Mouse (Mus musculus) forebrain, postnatal 0 days (tissue): ENCODE data around the gene Iqsec3. TPM values are rescaled to one million over a fixed set of nuclear protein-coding genes. Genes with fewer than 3 reads are reported as not detected.
A peak's percentile ranks its signal among the peaks of the same experiment; 100 is the strongest.

ENCODE experiments used
- ATAC-seq: fragments of 200-750 bp; cut with Nextera tagmentation; 2 replicates; pipeline ENCODE4 v1.8.0; 2017; ENCODE audit warnings: mild to moderate bottlenecking, moderate library complexity
- DNase-seq: peaks from one replicate; pipeline ENCODE4 v3.0.0-alpha.2; 2015
- H3K27ac ChIP-seq: fragments of 300-500 bp; sonication (generic); 2 replicates; pipeline ENCODE4 v1.5.1; 2014; ENCODE audit warnings: low read depth, mild to moderate bottlenecking, antibody characterized with exemption, low read length, moderate library complexity, mixed read lengths
- H3K27me3 ChIP-seq: fragments of 300-500 bp; sonication (generic); 2 replicates; pipeline ENCODE4 v1.6.1; 2014; ENCODE audit warnings: mild to moderate bottlenecking, low read length, mixed read lengths; ENCODE audit not compliant: insufficient read depth
- H3K36me3 ChIP-seq: fragments of 300-500 bp; sonication (generic); 2 replicates; pipeline ENCODE4 v1.6.1; 2014; ENCODE audit warnings: mild to moderate bottlenecking, moderate library complexity; ENCODE audit not compliant: insufficient read depth
- H3K4me1 ChIP-seq: fragments of 300-500 bp; sonication (generic); 2 replicates; pipeline ENCODE4 v1.6.1; 2014; ENCODE audit warnings: antibody characterized with exemption; ENCODE audit not compliant: insufficient read depth
- H3K4me2 ChIP-seq: fragments of 300-500 bp; sonication (generic); 2 replicates; pipeline ENCODE4 v1.6.1; 2014; ENCODE audit warnings: low read depth, mild to moderate bottlenecking, moderate library complexity
- H3K4me3 ChIP-seq: fragments of 300-500 bp; sonication (generic); 2 replicates; pipeline ENCODE4 v1.5.1; 2014; ENCODE audit warnings: low read depth, low read length, mixed read lengths
- H3K9ac ChIP-seq: fragments of 300-500 bp; sonication (generic); 2 replicates; pipeline ENCODE4 v1.6.1; 2014; ENCODE audit warnings: mild to moderate bottlenecking
- H3K9me3 ChIP-seq: fragments of 300-500 bp; sonication (generic); 2 replicates; pipeline ENCODE4 v1.6.1; 2016; ENCODE audit warnings: low read length
- CTCF ChIP-seq: sonication (generic); IDR thresholded peaks from 2 replicates; pipeline ENCODE4 v1.5.1; 2016; ENCODE audit warnings: antibody characterized with exemption, control low read depth, low read depth
- WGBS: fragments of 180-500 bp; shearing (Covaris S2); extraction: QIAGEN DNeasy Blood & Tissue Kit; methylation state at CpG from one replicate; pipeline ENCODE4 v1.1.7; 2014; 5-methylcytosine and 5-hydroxymethylcytosine counted together
- polyA plus RNA-seq: library from polyadenylated mRNA; unstranded; fragments of >200 nt; fragmentation: Nextera tagmentation; extraction: Ambion mirVana; gene quantifications from 2 replicates; pipeline ENCODE4 v1.2.1, GENCODE M21; 2015
- total RNA-seq: library from RNA; depleted of rRNA; stranded (reverse); fragments of >200 nt; gene quantifications from 2 replicates; pipeline ENCODE4 v1.2.3, GENCODE M21; 2014

The Iqsec3 gene
- total and polyA plus RNA-seq, 2 experiments from 2014 or later = 6.8 to 32.4 TPM

- Histone ChIP-seq H3K4me1 (no peaks in the 10 kb centered on the region), H3K4me3 (no peak overlapping the region), H3K27ac (no peak overlapping the region)
These were observed 20.8 kb upstream of the Iqsec3 start for GRCm38 (mm10) chr6:121494319-121494718.

GRCm38 (mm10) chr6:121491339-121491738 is 17.9 kb upstream of the Iqsec3 start:
- WGBS = 64% methylated on average over 5 of the region's 5 CpGs
- Histone ChIP-seq H3K27ac (no peak overlapping the region), H3K36me3 (no peaks in the 10 kb centered on the region), H3K4me3 (no peak overlapping the region), H3K9ac (no peak overlapping the region), H3K27me3 (no peaks in the 10 kb centered on the region), H3K4me1 (no peaks in the 10 kb centered on the region), H3K4me2 (no peak overlapping the region), H3K9me3 (no peaks in the 10 kb centered on the region)
- DNase-seq (no peak), ATAC-seq (no peak)
- TF ChIP-seq CTCF = no peak

More at GRCm38 (mm10) chr6:121494319-121494718, 20.8 kb upstream of the Iqsec3 start:
- H3K36me3 ChIP-seq = no peaks in the 10 kb centered on the region
- no peak for TF ChIP-seq CTCF
- ATAC-seq (peak; percentile 62), DNase-seq (no peak)
- no peak overlapping the region for H3K4me2 ChIP-seq
- WGBS = 24% methylated on average over 4 of the region's 4 CpGs
- H3K9ac ChIP-seq = no peak overlapping the region
- H3K27me3 ChIP-seq = no peaks in the 10 kb centered on the region
- H3K9me3 ChIP-seq = no peaks in the 10 kb centered on the region

- peak overlapping the region; percentile 73 for H3K4me3 ChIP-seq
- no peaks in the 10 kb centered on the region for H3K36me3 ChIP-seq
- peak overlapping the region; percentile 87; the same call in 1 of the 2 replicates for H3K9ac ChIP-seq
- no peak overlapping the region for H3K27ac ChIP-seq
- no peaks in the 10 kb centered on the region for H3K9me3 ChIP-seq
- no peak for DNase-seq
- H3K4me1 ChIP-seq = 0 out of 2 replicates have a peak, but pooled peaks cover 9% of the 10 kb centered on the region
- no peak for TF ChIP-seq CTCF
- peak overlapping the region; percentile 63 for H3K4me2 ChIP-seq
- 17% methylated on average over 5 of the region's 5 CpGs for WGBS
- H3K27me3 ChIP-seq = no peaks in the 10 kb centered on the region
- no peak for ATAC-seq
These were observed 1.2 kb downstream of the Iqsec3 start for GRCm38 (mm10) chr6:121472273-121472672.

- H3K4me1 ChIP-seq = 0 out of 2 replicates have a peak, but pooled peaks cover 9% of the 10 kb centered on the region
- no peak overlapping the region for H3K9ac ChIP-seq
- H3K4me2 ChIP-seq = no peak overlapping the region
- DNase-seq = no peak
- H3K27ac ChIP-seq = no peak overlapping the region
- no peak overlapping the region for H3K4me3 ChIP-seq
- no peak for TF ChIP-seq CTCF
- no peak for ATAC-seq
- H3K9me3 ChIP-seq = no peaks in the 10 kb centered on the region
- H3K27me3 ChIP-seq = no peaks in the 10 kb centered on the region
- H3K36me3 ChIP-seq = no peaks in the 10 kb centered on the region
These were observed 5.2 kb downstream of the Iqsec3 start for GRCm38 (mm10) chr6:121468235-121468634.

- peak overlapping the region; percentile 11; the same call in 1 of the 2 replicates for H3K4me3 ChIP-seq
- TF ChIP-seq CTCF = no peak
These were observed 10.7 kb downstream of the Iqsec3 start for GRCm38 (mm10) chr6:121462628-121463340.

GRCm38 (mm10) chr6:121457381-121457780 is 16.1 kb downstream of the Iqsec3 start:
- 53% methylated on average over 8 of the region's 8 CpGs for WGBS
- Histone ChIP-seq H3K4me3 (no peak overlapping the region), H3K36me3 (no peaks in the 10 kb centered on the region), H3K27me3 (no peaks in the 10 kb centered on the region), H3K27ac (no peak overlapping the region), H3K9ac (no peak overlapping the region), H3K4me1 (no peaks in the 10 kb centered on the region), H3K9me3 (no peaks in the 10 kb centered on the region), H3K4me2 (no peak overlapping the region)
- TF ChIP-seq CTCF = no peak
- no peak for ATAC-seq
- DNase-seq = no peak

More at GRCm38 (mm10) chr6:121462628-121463340, 10.7 kb downstream of the Iqsec3 start:
- no peaks in the 10 kb centered on the region for H3K36me3 ChIP-seq
- 11% methylated on average over 28 of the region's 28 CpGs for WGBS
- DNase-seq (no peak), ATAC-seq (peak; percentile 77)
- peak overlapping the region; percentile 11 for H3K9ac ChIP-seq
- peaks cover 3% of the 10 kb centered on the region; the same call in 1 of the 2 replicates for H3K4me1 ChIP-seq
- H3K9me3 ChIP-seq = no peaks in the 10 kb centered on the region
- peak overlapping the region; percentile 45 for H3K4me2 ChIP-seq
- H3K27me3 ChIP-seq = no peaks in the 10 kb centered on the region
- H3K27ac ChIP-seq = no peak overlapping the region

- no peak overlapping the region for H3K4me2 ChIP-seq
- WGBS = 61% methylated on average over 3 of the region's 3 CpGs
- ATAC-seq (no peak), DNase-seq (no peak)
- no peaks in the 10 kb centered on the region for H3K9me3 ChIP-seq
- TF ChIP-seq CTCF = no peak
- H3K9ac ChIP-seq = no peak overlapping the region
- no peak overlapping the region for H3K4me3 ChIP-seq
- no peaks in the 10 kb centered on the region for H3K36me3 ChIP-seq
- H3K27ac ChIP-seq = no peak overlapping the region
- H3K27me3 ChIP-seq = no peaks in the 10 kb centered on the region
- H3K4me1 ChIP-seq = no peaks in the 10 kb centered on the region
These were observed 16.8 kb downstream of the Iqsec3 start for GRCm38 (mm10) chr6:121456651-121457050.
